Mouse (Mus musculus) kidney, adult 18-20 months (tissue): ENCODE measurements around the gene Rasgrf2.

Experiments used
- DNase-seq: peaks from one replicate; pipeline ENCODE4 v3.0.0; 2021

Gene Rasgrf2

GRCm38 (mm10) chr13:91937232-91937631 lies 194.2 kb downstream of the Rasgrf2 start:
- no peak for DNase-seq

DNA sequence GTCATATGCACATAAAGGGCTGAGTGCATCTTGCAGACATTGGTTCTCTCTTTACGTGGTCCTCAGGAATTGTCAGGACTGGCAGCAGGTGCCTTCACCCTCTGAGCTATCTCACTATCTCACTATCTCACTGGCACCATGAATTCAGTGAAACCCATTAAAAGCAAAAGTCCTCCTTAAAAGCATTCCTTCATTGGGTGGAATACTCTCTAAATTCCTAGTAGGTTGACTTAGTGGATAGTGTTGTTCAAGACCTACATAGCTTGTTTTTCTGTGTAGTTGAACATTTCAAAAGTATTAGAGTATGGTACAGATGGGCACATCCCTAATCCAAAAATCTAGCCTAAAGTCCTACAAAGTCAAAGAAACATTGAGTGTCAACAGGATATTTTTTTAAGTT lies 199.3 kb downstream of the Rasgrf2 start:
- DNase-seq = no peak

GRCm38 (mm10) chr13:91929943-91930726 lies 201.3 kb downstream of the Rasgrf2 start:
- DNase-seq = no peak

DNA sequence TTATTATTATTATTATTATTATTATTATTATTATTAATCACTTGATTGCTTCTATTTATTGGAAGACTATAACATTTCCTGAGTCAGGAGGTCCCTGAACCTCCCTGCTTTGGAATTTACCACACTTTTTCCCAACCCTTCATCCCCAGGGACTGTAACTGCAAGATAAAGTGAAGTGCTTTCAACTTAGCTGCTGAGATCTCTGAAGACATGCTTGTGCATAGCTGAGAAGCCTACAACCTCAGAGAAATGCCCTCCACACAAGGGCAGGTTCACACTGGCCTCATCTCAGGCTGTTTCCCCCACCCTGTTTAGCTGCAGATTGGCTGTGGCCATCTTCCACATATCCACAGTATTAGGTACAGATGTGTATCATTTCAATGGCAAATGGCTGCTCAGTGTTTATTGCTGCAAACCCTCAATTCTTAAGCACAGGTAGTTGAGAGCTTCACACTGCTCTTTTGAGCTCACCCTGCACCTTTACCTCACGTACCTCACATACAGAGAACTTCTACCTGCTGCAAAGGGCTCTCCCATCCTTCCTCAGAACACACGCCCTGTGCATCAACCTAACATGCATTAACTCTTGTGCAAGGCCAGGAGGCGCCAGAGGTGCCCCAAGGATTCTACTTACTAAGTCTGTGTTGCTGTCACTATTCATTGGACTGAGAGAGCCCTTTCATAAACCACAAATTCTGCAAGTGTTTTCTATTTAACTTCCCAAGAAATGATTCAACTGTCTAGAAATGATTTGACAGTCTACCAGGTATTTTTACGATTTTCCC lies 202.7 kb downstream of the Rasgrf2 start:
- DNase-seq = no peak

DNA sequence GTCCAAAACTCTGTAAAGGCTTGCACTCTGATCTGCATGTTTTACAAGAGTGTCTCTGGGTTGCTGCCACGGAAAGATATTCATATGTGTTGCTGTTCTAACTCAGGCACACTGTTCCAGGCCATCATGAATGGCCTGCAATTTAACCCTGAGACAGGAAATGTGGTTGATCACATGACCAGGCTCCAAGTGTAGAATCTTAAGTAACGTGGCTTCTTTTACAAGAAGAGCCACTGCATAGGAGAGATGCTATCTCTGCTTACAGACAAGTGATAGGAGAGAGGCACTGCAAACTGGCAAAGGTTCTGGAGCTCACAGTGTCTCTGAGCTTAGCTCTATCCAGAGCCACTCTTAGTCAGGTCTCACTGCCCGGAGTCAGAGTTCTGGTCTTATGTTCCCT lies 210.4 kb downstream of the Rasgrf2 start:
- DNase-seq = no peak

GRCm38 (mm10) chr13:91918764-91919163 lies 212.7 kb downstream of the Rasgrf2 start:
- peak; percentile 8 for DNase-seq

DNA sequence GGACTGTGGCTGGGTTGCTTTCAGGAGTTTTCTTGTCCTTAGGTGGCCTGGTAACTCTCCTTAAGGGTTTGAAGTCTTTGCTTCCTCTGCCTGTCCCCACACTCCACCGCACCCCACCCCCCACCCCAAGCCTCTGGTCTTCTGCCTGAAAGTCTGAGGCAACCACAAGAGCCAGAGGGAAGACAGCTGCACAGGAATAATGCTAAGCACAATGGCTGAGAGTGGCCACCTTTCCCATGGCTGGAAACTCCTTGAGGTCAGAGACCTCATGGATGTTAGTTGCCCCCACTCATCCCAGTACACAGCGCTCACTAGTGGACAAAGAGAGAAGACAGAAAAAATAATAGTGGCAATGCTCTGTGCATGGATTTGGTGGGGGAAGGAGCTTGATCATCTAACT lies 213.6 kb downstream of the Rasgrf2 start:
- no peak for DNase-seq

DNA sequence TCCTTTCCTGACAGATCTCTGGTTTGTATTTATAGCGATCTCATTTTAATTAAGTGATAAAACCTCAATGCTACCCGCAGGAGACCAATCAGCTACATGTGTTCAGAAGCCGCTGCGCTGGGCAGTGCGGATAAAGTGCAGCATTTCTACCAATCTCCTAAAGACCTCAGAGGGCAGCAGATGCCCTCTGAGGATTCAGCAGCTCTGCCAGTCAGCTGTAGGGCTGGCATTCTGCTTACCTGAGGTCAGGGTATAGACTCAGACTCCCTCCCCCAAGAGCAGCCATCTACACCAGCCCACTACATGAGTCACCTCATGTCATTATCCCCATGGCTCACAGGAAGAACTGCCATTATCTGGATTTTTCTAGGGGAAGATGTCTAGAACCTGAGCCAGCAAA lies 215.1 kb downstream of the Rasgrf2 start:
- no peak for DNase-seq

- DNase-seq = no peak
Observed at GRCm38 (mm10) chr13:91915582-91916239, 215.7 kb downstream of the Rasgrf2 start.

GRCm38 (mm10) chr13:91915192-91915581 lies 216.3 kb downstream of the Rasgrf2 start:
- no peak for DNase-seq

DNA sequence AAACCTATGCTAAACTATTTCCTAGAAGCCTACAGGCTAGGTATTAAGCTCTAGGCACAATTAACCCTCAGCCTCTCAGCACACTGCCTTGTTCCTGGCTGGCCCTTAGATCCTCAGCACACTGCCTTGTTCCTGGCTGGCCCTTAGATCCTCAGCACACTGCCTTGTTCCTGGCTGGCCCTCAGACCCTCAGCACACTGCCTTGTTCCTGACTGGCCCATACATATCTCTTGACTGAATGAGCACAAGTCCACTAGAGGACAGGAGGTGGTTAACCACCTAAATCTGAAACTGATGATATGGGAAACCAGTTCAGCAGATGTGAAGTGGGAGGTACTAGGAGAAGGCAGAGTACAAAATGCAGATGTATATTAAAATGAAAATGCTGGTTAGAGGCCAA lies 219.8 kb downstream of the Rasgrf2 start:
- peak; percentile 15 for DNase-seq

GRCm38 (mm10) chr13:91911211-91911610 lies 220.2 kb downstream of the Rasgrf2 start:
- DNase-seq = peak; percentile 3

- DNase-seq = peak; percentile 74
Observed at GRCm38 (mm10) chr13:91908202-91908980, 223.1 kb downstream of the Rasgrf2 start.

GRCm38 (mm10) chr13:91906338-91906737 lies 225.1 kb downstream of the Rasgrf2 start:
- DNase-seq = no peak

- no peak for DNase-seq
Observed at GRCm38 (mm10) chr13:91896476-91896875, 235.0 kb downstream of the Rasgrf2 start.

DNA sequence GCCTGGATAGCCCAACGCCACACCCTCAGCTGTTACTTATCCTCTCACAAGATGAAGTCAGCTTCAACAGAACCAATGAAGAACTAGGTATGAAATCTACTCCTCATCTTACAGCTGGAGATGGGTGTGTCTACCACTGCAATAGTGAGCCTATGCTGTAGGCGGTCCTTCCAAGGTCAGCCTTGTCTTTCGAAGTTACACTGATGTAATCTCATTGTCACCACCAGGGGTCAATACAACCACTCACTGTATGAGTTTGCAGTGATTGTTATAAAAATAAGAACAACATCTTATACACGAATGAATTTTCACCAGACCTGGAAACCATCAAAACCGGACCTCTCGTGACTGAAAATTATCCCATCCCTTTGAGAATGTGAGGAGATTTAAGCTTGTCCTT lies 238.3 kb downstream of the Rasgrf2 start:
- DNase-seq = no peak

DNA sequence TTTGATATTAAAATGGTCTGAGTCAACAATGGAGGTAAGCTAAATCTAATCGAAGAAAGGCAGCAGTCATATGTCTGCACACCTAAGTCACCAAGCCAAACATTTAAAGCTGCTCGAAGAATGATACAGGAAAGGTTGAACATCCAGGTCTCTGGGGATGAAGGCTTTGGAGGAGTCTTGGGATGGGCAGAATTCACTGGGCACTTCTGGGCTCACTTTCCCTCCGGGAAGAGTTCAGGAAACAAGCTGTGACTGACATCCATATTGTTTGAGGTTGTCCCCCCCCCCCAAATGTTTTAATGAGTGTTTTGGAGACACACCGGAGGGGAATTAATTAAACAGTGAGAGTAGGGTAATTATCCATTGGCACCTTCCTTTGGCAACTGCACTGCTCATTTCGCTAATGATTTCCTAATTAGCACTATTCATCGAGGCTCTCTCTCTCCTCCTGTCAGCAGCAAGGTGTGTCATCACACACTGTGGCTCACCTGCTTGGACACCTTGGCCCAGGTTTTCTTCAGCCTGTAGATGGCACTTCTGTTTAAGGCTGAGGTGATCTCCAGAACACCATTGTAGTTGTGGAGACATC lies 241.3 kb downstream of the Rasgrf2 start:
- no peak for DNase-seq

- DNase-seq = no peak
Observed at GRCm38 (mm10) chr13:91884714-91885386, 246.6 kb downstream of the Rasgrf2 start.

DNA sequence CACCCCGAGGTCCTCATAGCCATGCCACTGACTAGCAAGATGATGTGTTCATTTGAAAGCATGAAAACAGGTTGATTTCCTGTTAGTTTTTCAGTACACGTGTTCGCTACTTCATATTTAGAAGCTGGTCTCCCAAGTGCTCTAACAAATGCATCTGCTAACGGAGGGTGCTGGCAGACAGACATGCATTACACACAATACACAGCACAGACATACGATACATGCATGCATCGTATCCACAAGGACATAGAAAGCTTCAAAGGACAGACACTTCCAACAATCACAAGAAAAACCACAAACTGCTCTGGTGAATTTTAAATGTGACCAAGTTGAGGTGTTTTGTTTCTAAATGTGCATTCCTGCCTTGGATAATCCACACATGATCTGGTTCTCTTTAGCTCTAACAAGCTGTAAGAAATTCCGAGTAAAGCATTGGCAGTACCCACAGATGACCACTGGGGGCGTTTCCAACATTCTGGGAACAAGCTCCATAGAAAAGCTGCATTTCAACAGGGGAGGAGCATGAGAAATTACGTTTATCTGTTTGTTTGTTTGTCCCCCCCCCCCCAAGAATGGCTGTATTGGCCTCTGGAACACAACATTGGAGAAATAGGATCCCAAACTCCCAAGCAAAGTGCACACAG lies 249.5 kb downstream of the Rasgrf2 start:
- peak; percentile 52 for DNase-seq

- DNase-seq = no peak
Observed at GRCm38 (mm10) chr13:91880256-91880655, 251.2 kb downstream of the Rasgrf2 start.

DNA sequence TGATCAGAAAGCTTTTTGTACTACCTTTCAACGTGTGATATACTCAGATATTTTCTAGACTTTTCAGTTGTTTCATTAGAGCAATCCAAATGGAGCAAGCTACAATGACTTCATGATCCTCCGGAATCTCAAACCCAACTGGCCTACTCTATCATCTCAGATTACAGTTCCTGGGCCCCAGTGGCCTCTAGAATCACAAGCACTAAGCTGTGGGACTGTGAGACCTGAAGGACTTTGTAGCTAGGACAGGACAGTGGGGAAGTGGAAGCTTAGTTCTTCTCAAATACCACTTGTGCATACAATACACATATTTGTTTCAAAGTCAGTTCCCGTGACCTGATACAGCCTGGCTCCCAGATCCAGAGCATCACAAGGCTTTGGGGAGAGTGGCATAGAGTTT lies 253.5 kb downstream of the Rasgrf2 start:
- DNase-seq = no peak
